Mouse (Mus musculus): ENCODE measurements around the gene Rab6a. TPM values are rescaled to one million over a fixed set of nuclear protein-coding genes. Genes with fewer than 3 reads are reported as not detected.

The Rab6a gene
- polyA plus RNA-seq, 1 experiment, result 148 TPM

- TF ChIP-seq CTCF (IDR thresholded peaks at IDR 0.05; ENCODE audit: low read depth, low read length) (peak; percentile 96), POLR2A (IDR thresholded peaks at IDR 0.05; ENCODE audit: insufficient read depth, low read length) (no peak)
- H3K4me3 ChIP-seq (ENCODE audit: low read depth, low read length), result no peak overlapping the region
These were observed 78.1 kb downstream of the Rab6a start for GRCm38 (mm10) chr7:100685061-100686030.

GRCm38 (mm10) chr7:100688471-100688870, 81.3 kb downstream of the Rab6a start:
- H3K4me1 ChIP-seq (ENCODE audit: control insufficient read depth, insufficient read depth, low read length), result no peaks in the 10 kb centered on the region
- H3K9me3 ChIP-seq (replicated peaks; ENCODE audit: control insufficient read depth, insufficient read depth, low read length, poor library complexity, severe bottlenecking), result no peaks in the 10 kb centered on the region
- no peak overlapping the region for H3K4me3 ChIP-seq (ENCODE audit: low read depth, low read length)
- H3K36me3 ChIP-seq (ENCODE audit: control insufficient read depth, insufficient read depth, low read length, poor library complexity, severe bottlenecking), result no peaks in the 10 kb centered on the region
- no peak overlapping the region for H3K9ac ChIP-seq (ENCODE audit: low read depth, poor library complexity, severe bottlenecking)
- TF ChIP-seq CTCF (IDR thresholded peaks at IDR 0.05; ENCODE audit: low read depth, low read length), result no peak
- no peak for TF ChIP-seq POLR2A (IDR thresholded peaks at IDR 0.05; ENCODE audit: insufficient read depth, low read length)
- TF ChIP-seq EP300 (IDR thresholded peaks at IDR 0.05; ENCODE audit: insufficient read depth, low read depth, low read length), result no peak
- H3K27ac ChIP-seq (ENCODE audit: insufficient read depth, low read length), result no peak overlapping the region
- no peaks in the 10 kb centered on the region for H3K27me3 ChIP-seq (ENCODE audit: control insufficient read depth, insufficient read depth, low read length, poor library complexity, severe bottlenecking)

More at GRCm38 (mm10) chr7:100685061-100686030, 78.1 kb downstream of the Rab6a start:
- H3K4me1 ChIP-seq (ENCODE audit: control insufficient read depth, insufficient read depth, low read length), result no peaks in the 10 kb centered on the region
- no peaks in the 10 kb centered on the region for H3K27me3 ChIP-seq (ENCODE audit: control insufficient read depth, insufficient read depth, low read length, poor library complexity, severe bottlenecking)
- H3K27ac ChIP-seq (ENCODE audit: insufficient read depth, low read length), result no peak overlapping the region
- no peaks in the 10 kb centered on the region for H3K36me3 ChIP-seq (ENCODE audit: control insufficient read depth, insufficient read depth, low read length, poor library complexity, severe bottlenecking)
- no peak overlapping the region for H3K9ac ChIP-seq (ENCODE audit: low read depth, poor library complexity, severe bottlenecking)
- no peaks in the 10 kb centered on the region for H3K9me3 ChIP-seq (replicated peaks; ENCODE audit: control insufficient read depth, insufficient read depth, low read length, poor library complexity, severe bottlenecking)

Other genes with a start within 250 kb of the Rab6a start
- gene C2cd3, start 235.2 kb upstream of the Rab6a start, polyA plus RNA-seq (2011; ENCODE audit: insufficient read depth, insufficient read length, low read depth, missing spikeins), result 28.9 and 29.7 TPM in 2 replicates
- gene Ppme1, start 235.1 kb upstream of the Rab6a start, polyA plus RNA-seq (2011; ENCODE audit: insufficient read depth, insufficient read length, low read depth, missing spikeins), result 46.7 and 64.8 TPM in 2 replicates
- gene Ucp3, start 134.4 kb upstream of the Rab6a start, polyA plus RNA-seq (2011; ENCODE audit: insufficient read depth, insufficient read length, low read depth, missing spikeins), result not detected in 2 replicates
- gene Ucp2, start 114.1 kb upstream of the Rab6a start, polyA plus RNA-seq (2011; ENCODE audit: insufficient read depth, insufficient read length, low read depth, missing spikeins), result 162 and 171 TPM in 2 replicates
- gene Dnajb13, start 92.5 kb upstream of the Rab6a start, polyA plus RNA-seq (2011; ENCODE audit: insufficient read depth, insufficient read length, low read depth, missing spikeins), result 0.39 TPM in 1 of 2 replicates, not detected in the other
- gene Coa4, start 70.3 kb upstream of the Rab6a start, polyA plus RNA-seq (2011; ENCODE audit: insufficient read depth, insufficient read length, low read depth, missing spikeins), result 9.2 and 14.6 TPM in 2 replicates
- gene Mrpl48, start 891 bp downstream of the Rab6a start, polyA plus RNA-seq (2011; ENCODE audit: insufficient read depth, insufficient read length, low read depth, missing spikeins), result 57.4 and 68.8 TPM in 2 replicates
- gene Plekhb1, start 55.0 kb downstream of the Rab6a start, polyA plus RNA-seq (2011; ENCODE audit: insufficient read depth, insufficient read length, low read depth, missing spikeins), result 3.9 and 4.0 TPM in 2 replicates
- gene Fam168a, start 99.2 kb downstream of the Rab6a start, polyA plus RNA-seq (2011; ENCODE audit: insufficient read depth, insufficient read length, low read depth, missing spikeins), result 27.4 and 35.5 TPM in 2 replicates

Measured in ES-Bruce4 (cell line).